Comparison of ENCODE assay signal across 24 mouse cellular contexts in the genomic region with DNA sequence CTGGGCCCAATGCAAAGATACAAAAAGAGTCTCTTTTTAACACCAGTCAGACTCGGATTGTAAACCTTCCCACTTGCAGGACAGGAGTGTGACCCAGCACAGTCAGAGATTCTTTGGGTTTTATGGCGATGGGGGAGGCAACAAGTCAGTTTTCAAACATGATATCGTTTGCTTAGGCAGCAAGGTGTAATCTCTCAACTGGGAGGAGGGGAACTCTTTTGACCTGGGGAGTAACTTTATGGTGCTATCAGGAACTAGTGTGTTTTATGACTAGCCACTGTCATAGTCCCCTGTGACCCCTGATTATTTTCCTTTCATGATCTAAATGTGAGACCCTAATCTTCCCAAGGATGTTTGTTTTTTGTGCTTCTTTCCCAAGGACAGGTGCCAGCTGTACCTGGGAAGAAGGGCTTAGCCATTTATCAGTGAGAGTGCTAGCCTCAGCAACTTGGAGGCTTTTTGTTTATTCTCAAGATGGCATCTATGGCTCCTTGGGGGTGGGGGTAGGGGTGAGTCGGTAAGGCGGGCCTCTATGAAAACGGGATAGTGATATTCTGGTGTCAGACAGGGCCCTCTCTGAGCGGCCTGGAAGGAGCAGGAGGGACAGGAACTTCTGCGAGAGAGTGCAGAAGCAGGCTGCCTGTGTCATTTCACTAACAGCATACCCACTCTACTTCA. TPM values are rescaled to one million over a fixed set of nuclear protein-coding genes. Genes with fewer than 3 reads are reported as not detected.
"Had no signal": no experiment of that assay in that cellular context is flagged by ENCODE, and none has a peak within 500 bp of the region (broad histone marks: within the 10 kb centered on the region; RNA-seq: fewer than 3 reads in every experiment).

No protein-coding gene starts in this region.

- DNase-seq: lung, adult 2 months; lung, postnatal 14 days; lung, postnatal 36 days; right cerebral cortex, postnatal 14 days; spleen, adult 18-20 months; thymus, adult 18-20 months; thymus, postnatal 14 days; thymus, postnatal 36 days had no signal

- H3K4me1 ChIP-seq: lung, embryonic 15.5 days; midbrain, embryonic 13.5 days; midbrain, embryonic 15.5 days; neural tube, embryonic 12.5 days had no signal

- H3K9me3 ChIP-seq: lung, embryonic 15.5 days; megakaryocyte, embryonic 14.5 days; midbrain, embryonic 13.5 days; midbrain, embryonic 15.5 days; neural tube, embryonic 12.5 days had no signal

- ATAC-seq: lung, postnatal 0 days; midbrain, embryonic 13.5 days; midbrain, embryonic 15.5 days had no signal

- H3K4me3 ChIP-seq: lung, embryonic 15.5 days; megakaryocyte, embryonic 14.5 days; midbrain, embryonic 13.5 days; midbrain, embryonic 15.5 days; neural tube, embryonic 12.5 days had no signal

- H3K27ac ChIP-seq: lung, embryonic 15.5 days; macrophage; midbrain, embryonic 13.5 days; midbrain, embryonic 15.5 days; neural tube, embryonic 12.5 days had no signal

- H3K9ac ChIP-seq: lung, embryonic 15.5 days; midbrain, embryonic 13.5 days; midbrain, embryonic 15.5 days; neural tube, embryonic 12.5 days had no signal

- H3K27me3 ChIP-seq: lung, embryonic 15.5 days; megakaryocyte, embryonic 14.5 days; midbrain, embryonic 13.5 days; midbrain, embryonic 15.5 days; neural tube, embryonic 12.5 days had no signal

- H3K4me2 ChIP-seq: lung, embryonic 15.5 days; midbrain, embryonic 11.5 days; midbrain, embryonic 13.5 days; midbrain, embryonic 15.5 days; neural tube, embryonic 12.5 days had no signal

RNA-seq across cellular contexts. Expression of a gene that starts 42.5 kb away (rescaled TPM):
- total RNA-seq: megakaryocyte progenitor cell, adult 5-6 weeks; midbrain, postnatal 0 days; monocyte, adult 5-6 weeks; neutrophil, adult 5-6 weeks had no signal
- polyA plus RNA-seq: lung, adult 2 months; lung, embryonic 15.5 days; lung, postnatal 0 days; macrophage; midbrain, embryonic 11.5 days; midbrain, embryonic 13.5 days; midbrain, embryonic 15.5 days; midbrain, postnatal 0 days; neural tube, embryonic 12.5 days; neural tube, embryonic 14.5 days; stomach, embryonic 14.5 days; stomach, embryonic 16.5 days; thymus, postnatal 0 days had no signal
